Mouse (Mus musculus) neural tube, embryonic 14.5 days (tissue): ENCODE data around the gene Pth1r. TPM values are rescaled to one million over a fixed set of nuclear protein-coding genes. Genes with fewer than 3 reads are reported as not detected.

Source experiments
- ATAC-seq: fragments of 200-750 bp; cut with Nextera tagmentation; 2 replicates; pipeline ENCODE4 v1.8.0; 2017; ENCODE audit warnings: low read depth, mild to moderate bottlenecking, moderate TSS enrichment, moderate library complexity
- H3K27ac ChIP-seq: fragments of 300-500 bp; sonication (generic); 2 replicates; pipeline ENCODE4 v1.5.1; 2014; ENCODE audit warnings: low read depth, mild to moderate bottlenecking, control low read depth, low read length, moderate library complexity, mixed read lengths
- H3K27me3 ChIP-seq: fragments of 300-500 bp; sonication (generic); 2 replicates; pipeline ENCODE4 v1.6.1; 2014; ENCODE audit warnings: low read length; ENCODE audit not compliant: control insufficient read depth, insufficient read depth
- H3K36me3 ChIP-seq: fragments of 300-500 bp; sonication (generic); 2 replicates; pipeline ENCODE4 v1.6.1; 2014; ENCODE audit warnings: low read length, mixed read lengths; ENCODE audit not compliant: control insufficient read depth, insufficient read depth
- H3K4me1 ChIP-seq: fragments of 300-500 bp; sonication (generic); 2 replicates; pipeline ENCODE4 v1.6.1; 2014; ENCODE audit warnings: low read length; ENCODE audit not compliant: control insufficient read depth, insufficient read depth
- H3K4me2 ChIP-seq: fragments of 300-500 bp; sonication (generic); 2 replicates; pipeline ENCODE4 v1.6.1; 2014; ENCODE audit warnings: mild to moderate bottlenecking, low read depth, low read length, control low read depth
- H3K4me3 ChIP-seq: fragments of 300-500 bp; sonication (generic); 2 replicates; pipeline ENCODE4 v1.5.1; 2014; ENCODE audit warnings: low read depth, low read length, control low read depth, mixed read lengths
- H3K9ac ChIP-seq: fragments of 300-500 bp; sonication (generic); replicated peaks from 2 replicates; pipeline ENCODE4 v1.6.1; 2014; ENCODE audit warnings: low read depth, mild to moderate bottlenecking, control low read depth, low read length, mixed read lengths
- H3K9me3 ChIP-seq: fragments of 300-500 bp; sonication (generic); 2 replicates; pipeline ENCODE4 v1.6.1; 2016; ENCODE audit warnings: low read length; ENCODE audit not compliant: control insufficient read depth
- WGBS: fragments of 180-500 bp; shearing (Covaris S2); extraction: QIAGEN DNeasy Blood & Tissue Kit; methylation state at CpG from one replicate; pipeline ENCODE4 v1.1.7; 2014; 5-methylcytosine and 5-hydroxymethylcytosine counted together
- polyA plus RNA-seq: library from polyadenylated mRNA; unstranded; fragments of >200 nt; fragmentation: Nextera tagmentation; extraction: Ambion mirVana; gene quantifications from 2 replicates; pipeline ENCODE4 v1.2.1, GENCODE M21; 2014

Pth1r gene
- polyA plus RNA-seq, 1 experiment from 2014 or later, result 5.2 TPM

DNA sequence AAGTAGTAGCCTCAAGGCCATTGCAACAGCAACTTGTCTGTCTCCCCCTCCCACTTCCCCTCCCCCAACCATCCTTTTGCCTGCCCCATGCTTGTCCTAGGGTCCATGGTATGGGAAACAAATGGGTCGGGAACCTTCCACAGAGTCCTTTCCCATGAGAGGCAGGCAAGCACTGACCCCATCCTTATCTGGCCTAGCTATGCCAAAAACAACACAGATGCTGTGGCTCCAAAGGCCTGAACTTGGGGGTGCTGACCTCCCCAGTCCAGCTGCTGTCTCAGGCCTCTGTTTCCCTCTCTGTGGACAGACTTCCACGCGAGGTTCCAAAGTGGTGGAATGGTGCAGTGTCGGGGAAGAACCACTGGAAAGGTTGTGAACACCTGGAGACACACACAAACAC lies 6.8 kb upstream of the Pth1r start:
- no peak for ATAC-seq
- no peaks in the 10 kb centered on the region for H3K36me3 ChIP-seq
- 82% methylated on average over 4 of the region's 4 CpGs for whole genome bisulfite sequencing
- no peaks in the 10 kb centered on the region for H3K4me1 ChIP-seq
- H3K27ac ChIP-seq, result no peak overlapping the region
- no peak overlapping the region for H3K4me3 ChIP-seq
- H3K4me2 ChIP-seq, result no peak overlapping the region
- H3K27me3 ChIP-seq, result no peaks in the 10 kb centered on the region
- no peaks in the 10 kb centered on the region for H3K9me3 ChIP-seq
- no peak overlapping the region for H3K9ac ChIP-seq

DNA sequence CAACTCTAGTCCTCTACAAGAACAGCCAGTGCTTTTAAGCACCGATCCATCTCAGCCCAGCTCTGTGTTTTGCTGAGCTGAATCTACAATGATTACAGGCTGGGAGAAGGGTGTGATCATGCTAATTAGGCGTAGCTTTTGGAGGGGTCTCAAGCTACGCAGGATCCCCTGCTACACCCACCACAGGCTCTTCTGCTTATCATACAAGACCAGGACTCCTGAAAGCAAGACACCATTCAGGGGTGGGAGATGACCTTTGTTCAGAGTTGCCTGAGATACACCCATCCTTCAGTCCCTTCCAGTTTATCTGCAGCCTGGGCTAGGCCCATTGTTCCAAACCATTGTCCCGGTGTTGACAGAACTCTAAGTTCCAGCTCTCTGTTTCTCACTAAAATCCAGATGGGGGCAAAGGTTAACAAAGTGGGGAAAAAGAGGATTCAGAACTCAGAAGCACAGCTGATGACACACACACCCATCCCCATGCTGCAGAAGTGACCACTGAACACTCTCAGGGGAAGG lies 6.0 kb upstream of the Pth1r start:
- Histone ChIP-seq H3K9ac (no peak overlapping the region), H3K4me1 (no peaks in the 10 kb centered on the region), H3K27ac (no peak overlapping the region), H3K9me3 (no peaks in the 10 kb centered on the region), H3K4me3 (no peak overlapping the region), H3K4me2 (no peak overlapping the region), H3K27me3 (no peaks in the 10 kb centered on the region), H3K36me3 (no peaks in the 10 kb centered on the region)
- no peak for ATAC-seq
- 84% methylated on average over 4 of the region's 4 CpGs for WGBS

DNA sequence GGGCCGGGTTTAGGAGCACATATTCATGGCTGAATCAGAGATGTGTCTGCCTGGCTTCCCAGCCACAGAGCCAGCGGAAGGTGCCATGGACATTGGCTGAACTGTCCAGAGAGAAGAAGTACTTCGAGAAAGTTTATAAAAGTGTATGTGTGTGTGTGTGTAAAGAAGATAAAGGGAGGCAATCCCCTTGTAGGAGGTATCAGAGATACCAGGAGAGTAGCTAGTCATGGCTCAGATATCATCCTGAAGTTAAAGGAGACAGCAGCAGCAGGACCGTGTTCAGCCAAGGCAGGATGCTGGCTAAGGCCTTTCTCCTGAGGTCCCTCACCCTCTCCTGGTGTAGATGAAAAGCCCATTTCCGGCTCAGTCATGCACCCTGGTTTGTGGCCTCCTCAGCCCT lies 4.5 kb upstream of the Pth1r start:
- Histone ChIP-seq H3K36me3 (no peaks in the 10 kb centered on the region), H3K4me3 (no peak overlapping the region), H3K27me3 (no peaks in the 10 kb centered on the region), H3K9ac (no peak overlapping the region), H3K4me1 (no peaks in the 10 kb centered on the region), H3K4me2 (no peak overlapping the region), H3K9me3 (no peaks in the 10 kb centered on the region), H3K27ac (no peak overlapping the region)
- WGBS, result 88% methylated on average over 5 of the region's 5 CpGs
- no peak for ATAC-seq

DNA sequence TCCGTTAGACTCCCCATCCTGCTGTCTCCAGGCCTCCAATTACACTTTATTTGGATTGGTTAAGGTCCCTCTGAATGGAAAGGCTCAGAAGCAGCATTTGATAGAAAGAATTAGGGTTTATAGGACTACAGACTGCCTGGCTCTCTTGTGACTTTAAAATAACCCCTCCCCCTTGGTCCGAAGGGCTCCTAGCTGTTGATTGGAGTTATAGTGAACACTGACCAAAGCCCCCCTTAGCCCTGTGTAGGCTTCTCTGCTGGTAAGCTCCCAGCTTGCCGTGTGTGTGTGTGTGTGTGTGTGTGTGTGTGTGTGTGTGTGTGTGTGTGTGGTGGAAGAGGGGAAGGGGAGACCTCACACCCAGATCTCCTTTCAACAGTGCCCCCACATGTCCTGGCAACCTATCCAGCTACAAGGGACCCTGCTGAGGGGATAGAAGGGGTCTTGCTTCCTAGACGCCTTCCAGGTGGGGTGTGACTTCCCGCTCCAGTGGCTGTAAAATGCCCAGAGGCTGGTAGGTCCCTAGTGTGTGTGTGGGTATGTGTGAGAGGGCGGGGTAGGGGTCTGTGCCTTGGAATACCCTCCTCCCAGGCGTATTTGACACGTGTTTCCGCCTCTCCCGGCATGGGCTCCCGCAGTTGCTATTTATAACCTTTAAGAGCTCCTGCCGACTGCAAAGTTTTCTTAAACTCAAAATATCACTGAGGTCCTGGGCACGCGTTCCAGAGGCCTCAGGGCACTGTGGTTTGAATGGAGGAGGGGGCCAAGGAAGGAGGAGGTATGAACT lies 3.7 kb upstream of the Pth1r start:
- no peak overlapping the region for H3K9ac ChIP-seq
- H3K27me3 ChIP-seq, result no peaks in the 10 kb centered on the region
- H3K9me3 ChIP-seq, result no peaks in the 10 kb centered on the region
- no peak overlapping the region for H3K4me2 ChIP-seq
- ATAC-seq, result no peak
- no peak overlapping the region for H3K27ac ChIP-seq
- no peaks in the 10 kb centered on the region for H3K4me1 ChIP-seq
- no peaks in the 10 kb centered on the region for H3K36me3 ChIP-seq
- H3K4me3 ChIP-seq, result no peak overlapping the region
- 43% methylated on average over 14 of the region's 14 CpGs for WGBS

DNA sequence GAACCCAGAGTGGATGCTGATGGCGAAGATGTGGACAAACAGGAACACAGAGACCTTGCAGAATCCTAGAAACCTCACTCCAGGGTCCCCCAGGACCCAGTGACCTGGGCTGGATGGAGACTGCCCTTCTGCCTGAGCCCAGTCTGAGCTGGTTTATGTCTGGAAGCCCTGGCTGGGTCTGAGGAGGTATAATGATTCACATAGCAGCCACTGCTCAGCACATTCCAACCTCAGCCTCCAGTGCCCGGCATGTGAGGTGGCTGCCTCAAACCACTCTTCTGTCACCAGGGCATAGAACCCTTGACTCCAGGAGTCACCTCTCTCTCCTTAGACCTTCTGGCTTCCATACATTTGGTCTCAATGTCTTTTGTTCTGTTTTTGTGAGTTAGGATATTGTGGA lies 1.5 kb upstream of the Pth1r start:
- WGBS, result 98% methylated on average over 2 of the region's 2 CpGs
- ATAC-seq, result no peak
- no peaks in the 10 kb centered on the region; the same call in 1 of the 2 replicates for H3K27me3 ChIP-seq

DNA sequence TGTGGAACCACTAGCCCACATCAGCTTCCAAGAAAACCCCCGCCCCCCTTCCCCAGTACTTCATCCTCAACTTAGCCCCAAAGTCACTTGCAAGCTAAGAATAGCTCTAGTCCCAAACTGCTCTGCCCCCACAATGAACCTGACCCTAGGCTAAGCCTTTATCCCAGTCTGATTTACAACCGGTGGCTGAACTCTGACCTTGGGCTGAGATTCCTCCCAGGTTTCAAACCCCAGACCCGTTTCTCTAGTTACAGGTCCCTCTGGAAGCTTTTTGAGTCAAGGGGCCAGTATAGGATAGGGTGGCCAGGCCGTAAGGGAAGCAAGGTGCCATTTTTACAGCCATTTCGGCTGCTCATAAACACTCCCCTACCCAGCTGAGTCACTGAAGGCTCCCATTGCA lies 707 bp downstream of the Pth1r start:
- no peaks in the 10 kb centered on the region; the same call in 1 of the 2 replicates for H3K27me3 ChIP-seq
- no peak overlapping the region for H3K4me2 ChIP-seq
- H3K9me3 ChIP-seq, result no peaks in the 10 kb centered on the region
- H3K36me3 ChIP-seq, result no peaks in the 10 kb centered on the region
- no peak overlapping the region for H3K27ac ChIP-seq
- H3K9ac ChIP-seq, result no peak overlapping the region
- WGBS, result 22% methylated on average over 5 of the region's 5 CpGs
- H3K4me1 ChIP-seq, result peaks cover 5% of the 10 kb centered on the region; the same call in 1 of the 2 replicates
- no peak overlapping the region for H3K4me3 ChIP-seq
- no peak for ATAC-seq

More for the DNA sequence above, 1.5 kb upstream of the Pth1r start:
- no peaks in the 10 kb centered on the region for H3K36me3 ChIP-seq
- H3K4me3 ChIP-seq, result no peak overlapping the region
- no peak overlapping the region for H3K9ac ChIP-seq
- no peaks in the 10 kb centered on the region for H3K4me1 ChIP-seq
- no peaks in the 10 kb centered on the region for H3K9me3 ChIP-seq
- H3K27ac ChIP-seq, result no peak overlapping the region
- no peak overlapping the region for H3K4me2 ChIP-seq

DNA sequence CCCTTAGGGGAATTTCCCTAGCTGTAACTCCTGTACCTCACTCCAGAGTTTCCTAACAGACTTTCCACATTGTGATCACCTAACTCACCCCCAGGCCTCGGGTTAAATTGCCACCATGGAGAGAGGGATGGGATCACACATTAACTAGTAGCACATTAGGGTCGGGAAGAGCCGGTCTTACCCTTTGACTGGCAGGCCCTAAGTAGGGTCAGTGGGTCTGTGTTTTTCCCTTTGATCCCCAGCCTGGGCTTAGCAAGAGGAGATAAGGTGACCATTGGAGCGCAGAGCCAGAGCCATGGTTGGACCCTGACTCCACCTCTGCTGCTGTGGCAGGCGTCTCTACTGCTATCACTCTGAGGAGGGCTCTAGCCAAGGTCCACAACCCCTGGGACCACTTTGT lies 1.2 kb downstream of the Pth1r start:
- Histone ChIP-seq H3K27me3 (peaks cover 3% of the 10 kb centered on the region), H3K9ac (no peak overlapping the region), H3K36me3 (no peaks in the 10 kb centered on the region), H3K9me3 (no peaks in the 10 kb centered on the region), H3K27ac (no peak overlapping the region), H3K4me3 (no peak overlapping the region), H3K4me2 (no peak overlapping the region), H3K4me1 (peaks cover 5% of the 10 kb centered on the region; the same call in 1 of the 2 replicates)
- no peak for ATAC-seq
- 15% methylated on average over 5 of the region's 5 CpGs for WGBS

DNA sequence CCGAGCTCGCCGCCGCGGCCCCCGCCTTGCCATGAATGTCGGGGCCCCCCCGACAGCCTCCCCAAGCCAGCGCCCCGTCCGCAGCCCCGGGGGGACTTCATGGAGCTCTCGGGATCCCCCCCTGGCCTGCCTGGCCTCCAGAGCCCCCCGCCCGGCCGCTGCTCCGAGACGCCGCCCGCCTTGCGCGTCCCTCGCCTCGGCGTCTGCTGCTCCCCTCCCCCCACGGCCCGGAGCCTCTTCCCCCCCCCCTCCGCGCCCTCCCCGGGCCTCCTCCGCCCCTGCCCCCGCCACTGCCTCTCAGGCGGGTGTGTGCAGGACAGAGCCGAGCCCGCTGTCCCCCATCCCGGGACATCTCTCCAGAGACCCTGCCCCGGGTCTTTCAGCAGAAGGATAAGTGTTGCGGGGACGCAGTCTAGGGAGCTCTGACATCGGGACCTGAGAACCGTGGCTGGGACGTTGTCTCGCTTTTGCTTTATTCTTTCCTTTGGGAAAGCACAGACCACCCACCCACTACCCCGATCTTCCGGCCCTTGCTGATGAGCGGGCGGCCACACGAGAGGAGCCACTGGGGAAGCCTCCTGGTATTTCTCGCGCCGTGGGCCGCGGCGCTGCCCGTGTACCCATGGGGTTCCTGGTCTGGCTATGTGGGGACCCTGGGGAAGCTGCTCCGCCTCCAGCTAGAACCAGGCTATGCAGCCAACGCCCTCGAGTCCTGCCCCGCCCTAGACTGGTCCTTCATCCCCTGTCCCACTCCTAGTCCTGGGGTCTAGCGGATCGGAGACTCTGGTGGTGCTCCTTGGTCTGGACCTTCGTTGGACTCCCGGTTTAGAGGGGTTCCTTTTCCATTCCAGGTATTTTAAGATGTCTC lies 3.3 kb downstream of the Pth1r start:
- ATAC-seq, result 0 out of 2 replicates have a peak, but pooled peaks have one; percentile 14
- Histone ChIP-seq H3K27ac (0 out of 2 replicates have a peak overlapping the region, but pooled peaks have one; percentile 22), H3K9me3 (no peaks in the 10 kb centered on the region), H3K9ac (peak overlapping the region; percentile 73), H3K4me1 (peaks cover 5% of the 10 kb centered on the region; the same call in 1 of the 2 replicates), H3K27me3 (peaks cover 3% of the 10 kb centered on the region), H3K36me3 (no peaks in the 10 kb centered on the region), H3K4me3 (peak overlapping the region; percentile 64), H3K4me2 (peak overlapping the region; percentile 98)
- WGBS, result 3% methylated on average over 36 of the region's 63 CpGs
